Mouse (Mus musculus) gastrocnemius, postnatal 4 days (tissue): ENCODE results near the gene Adgrl2. TPM values are rescaled to one million over a fixed set of nuclear protein-coding genes. Genes with fewer than 3 reads are reported as not detected.
A peak's percentile ranks its signal among the peaks of the same experiment; 100 is the strongest.

Experiments used
- DNase-seq, 2 experiments: peaks; one replicate each; pipeline ENCODE4 v3.0.0; 2021 to 2022; ENCODE audit warnings: low spot score in 2 of 2, mixed read lengths in 2 of 2
- long read RNA-seq, 2 experiments: library from polyadenylated mRNA; stranded (forward); transcript quantifications; one replicate each; pipeline ENCODE4 v2.0.0; 2021
- total RNA-seq, 2 experiments: library from RNA; stranded (reverse); gene quantifications; 2 replicates each; pipeline ENCODE4 v1.2.3; 2021

The Adgrl2 gene
- total RNA-seq = 100 to 1,000 TPM in 1 of 2 experiments, 10 to 100 TPM in 1; 89.2 to 101 TPM
- long read RNA-seq, experiment 1, partial matches to known transcripts = 4 of 20 reads
- long read RNA-seq, experiment 1, other reads (novel, unspliced or antisense) = 16 of 20 reads
- long read RNA-seq, experiment 2, partial matches to known transcripts = 6 of 51 reads
- long read RNA-seq, experiment 2, other reads (novel, unspliced or antisense) = 45 of 51 reads

- DNase-seq = no peak
These were observed at the start of gene Adgrl2 for GRCm38 (mm10) chr3:148990531-148991003. Adgrl2 (minus strand) TSS chr3:148990555.

GRCm38 (mm10) chr3:149038771-149039170, 48.4 kb upstream of the Adgrl2 start:
- no peak for DNase-seq

GRCm38 (mm10) chr3:149019925-149020324, 29.6 kb upstream of the Adgrl2 start:
- no peak for DNase-seq

GRCm38 (mm10) chr3:149009311-149009710, 19.0 kb upstream of the Adgrl2 start:
- DNase-seq = no peak

- no peak for DNase-seq
These were observed 18.3 kb upstream of the Adgrl2 start for GRCm38 (mm10) chr3:149008634-149009023.

GRCm38 (mm10) chr3:149007860-149008633, 17.7 kb upstream of the Adgrl2 start:
- no peak for DNase-seq

GRCm38 (mm10) chr3:149001364-149001763, 11.0 kb upstream of the Adgrl2 start:
- DNase-seq = no peak

- no peak for DNase-seq
These were observed 8.3 kb upstream of the Adgrl2 start for GRCm38 (mm10) chr3:148998661-148999060.

- DNase-seq = no peak
These were observed 701 bp upstream of the Adgrl2 start for GRCm38 (mm10) chr3:148991056-148991455.

GRCm38 (mm10) chr3:148989818-148990530, 381 bp downstream of the Adgrl2 start:
- peak; percentile 53 to 75 for DNase-seq

GRCm38 (mm10) chr3:148988996-148989817, 1.1 kb downstream of the Adgrl2 start:
- DNase-seq = peak; percentile 70 to 89

GRCm38 (mm10) chr3:148988293-148988995, 1.9 kb downstream of the Adgrl2 start:
- DNase-seq = peak; percentile 45 to 60

GRCm38 (mm10) chr3:148987591-148988292, 2.6 kb downstream of the Adgrl2 start:
- DNase-seq = peak; percentile 84 to 87

- peak in 1 of 2 experiments; percentile 46 for DNase-seq
These were observed 3.3 kb downstream of the Adgrl2 start for GRCm38 (mm10) chr3:148986894-148987590.

GRCm38 (mm10) chr3:148986296-148986893, 4.0 kb downstream of the Adgrl2 start:
- no peak for DNase-seq

GRCm38 (mm10) chr3:148984326-148984725, 6.0 kb downstream of the Adgrl2 start:
- DNase-seq = no peak

- DNase-seq = no peak
These were observed 8.0 kb downstream of the Adgrl2 start for GRCm38 (mm10) chr3:148982370-148982769.

GRCm38 (mm10) chr3:148981776-148982175, 8.6 kb downstream of the Adgrl2 start:
- DNase-seq = no peak

GRCm38 (mm10) chr3:148978541-148978940, 11.8 kb downstream of the Adgrl2 start:
- DNase-seq = no peak
